Mouse (Mus musculus) mesoderm, embryonic 11.5 days (tissue): ENCODE measurements around the gene Lsm14b.

Source experiments
- DNase-seq: peaks from one replicate; pipeline ENCODE4 v3.0.0-alpha.2; 2012; ENCODE audit warnings: low read depth, low spot score

Gene Lsm14b

DNA sequence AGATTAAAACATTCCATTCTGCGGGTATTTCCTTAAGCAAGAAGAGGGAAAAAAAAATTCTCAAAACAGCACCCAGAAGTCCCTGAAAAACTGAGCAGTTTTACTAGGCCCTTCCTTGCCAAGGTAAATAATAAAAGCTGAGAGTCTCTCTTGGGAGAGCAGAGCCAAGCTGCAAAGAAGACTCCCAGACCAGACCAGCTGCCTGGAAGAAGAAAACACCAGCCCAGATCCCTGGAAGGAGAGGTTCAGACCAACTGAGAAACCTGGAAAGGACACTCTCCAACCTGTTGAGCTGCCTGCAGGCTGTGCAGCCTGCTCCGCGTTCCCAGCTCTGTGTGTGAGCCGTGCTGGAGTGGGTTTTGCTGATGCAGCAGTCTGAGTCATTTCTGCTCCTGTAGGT is 7.2 kb upstream of the Lsm14b start:
- DNase-seq: no peak

DNA sequence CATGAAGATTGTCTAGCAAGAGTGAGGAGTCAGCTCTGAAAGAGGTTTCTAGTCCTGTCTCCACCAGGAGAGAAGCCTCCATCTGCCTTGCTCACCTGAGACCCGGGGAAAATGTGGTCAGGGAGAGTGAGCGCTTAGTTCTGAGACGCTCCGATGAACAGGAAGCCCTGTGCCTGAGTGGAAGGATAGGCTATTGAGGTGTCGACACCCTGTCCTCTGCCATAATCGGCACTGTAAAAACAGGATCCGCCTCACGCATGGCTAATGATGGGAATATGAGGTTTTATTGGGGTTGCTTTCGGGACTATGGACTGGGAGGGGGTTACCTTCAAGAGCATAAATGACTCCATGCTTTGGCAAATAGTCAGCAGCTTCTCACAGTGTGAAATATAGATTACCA is 6.2 kb upstream of the Lsm14b start:
- DNase-seq: no peak

DNA sequence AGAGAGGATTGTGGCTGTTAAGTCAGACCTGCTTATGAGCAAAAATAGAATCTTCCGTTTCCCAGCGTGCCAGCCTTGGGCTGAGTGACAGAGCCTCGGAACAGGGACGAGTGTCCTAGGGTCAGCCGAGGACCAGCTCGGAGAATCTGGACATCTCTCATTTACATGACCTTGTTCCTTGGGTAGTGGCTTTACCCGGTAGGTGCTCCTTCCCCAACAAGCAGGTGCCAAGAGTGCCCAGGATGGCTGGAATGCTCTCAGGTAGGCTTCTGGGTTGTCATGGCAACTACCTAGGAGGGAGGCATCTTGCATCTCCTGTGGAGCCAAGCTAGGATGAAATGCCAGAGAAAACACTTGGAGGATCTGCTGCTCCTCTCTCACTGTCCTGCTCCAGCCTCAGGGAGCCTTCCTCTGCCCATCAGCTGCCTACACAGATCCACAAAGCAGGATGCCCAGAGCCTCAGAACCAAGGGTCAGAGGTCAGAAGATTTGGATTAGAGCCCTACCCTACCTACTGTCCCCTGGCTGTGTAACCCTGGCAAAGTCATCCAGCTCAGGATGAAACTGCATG is 4.6 kb upstream of the Lsm14b start:
- DNase-seq: no peak

DNA sequence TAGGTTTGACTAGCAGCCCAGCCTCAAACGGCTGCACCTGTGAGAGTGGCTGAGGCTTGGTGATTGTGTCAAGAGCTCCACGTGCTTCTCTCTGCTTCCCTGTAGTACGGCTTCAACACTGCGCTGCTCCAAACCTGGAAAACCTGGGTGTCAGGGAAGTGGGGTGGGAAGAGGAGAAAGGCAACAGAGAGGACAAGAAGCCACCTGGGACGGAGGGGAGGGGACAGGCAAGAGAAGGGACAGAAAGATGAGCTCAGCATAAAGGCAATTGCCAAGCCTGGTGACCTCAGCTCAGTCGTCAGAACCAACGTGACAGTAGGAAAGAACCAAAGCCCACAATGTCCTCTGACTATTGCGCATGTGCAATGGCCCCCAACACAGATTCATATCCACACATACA is 3.9 kb upstream of the Lsm14b start:
- no peak for DNase-seq

DNA sequence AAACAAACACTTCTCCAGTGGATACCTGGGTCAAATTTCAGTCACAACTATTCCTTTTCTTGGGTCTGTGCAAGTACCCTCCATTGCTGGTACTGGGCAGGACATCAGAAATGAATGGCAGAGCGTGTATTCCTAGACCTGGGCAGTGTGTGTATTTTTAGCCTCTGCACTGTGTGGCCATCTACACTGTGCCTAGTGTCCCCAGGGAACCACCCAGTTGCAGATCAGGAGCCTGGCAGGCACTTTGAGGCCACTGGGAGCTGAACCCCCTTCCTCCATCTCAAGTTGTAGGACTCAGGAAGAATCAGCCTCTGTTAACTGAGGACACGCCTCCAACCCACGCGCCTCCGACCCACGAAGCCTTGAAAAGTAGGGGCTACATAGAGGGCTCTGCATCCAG is 2.0 kb upstream of the Lsm14b start:
- DNase-seq: no peak

DNA sequence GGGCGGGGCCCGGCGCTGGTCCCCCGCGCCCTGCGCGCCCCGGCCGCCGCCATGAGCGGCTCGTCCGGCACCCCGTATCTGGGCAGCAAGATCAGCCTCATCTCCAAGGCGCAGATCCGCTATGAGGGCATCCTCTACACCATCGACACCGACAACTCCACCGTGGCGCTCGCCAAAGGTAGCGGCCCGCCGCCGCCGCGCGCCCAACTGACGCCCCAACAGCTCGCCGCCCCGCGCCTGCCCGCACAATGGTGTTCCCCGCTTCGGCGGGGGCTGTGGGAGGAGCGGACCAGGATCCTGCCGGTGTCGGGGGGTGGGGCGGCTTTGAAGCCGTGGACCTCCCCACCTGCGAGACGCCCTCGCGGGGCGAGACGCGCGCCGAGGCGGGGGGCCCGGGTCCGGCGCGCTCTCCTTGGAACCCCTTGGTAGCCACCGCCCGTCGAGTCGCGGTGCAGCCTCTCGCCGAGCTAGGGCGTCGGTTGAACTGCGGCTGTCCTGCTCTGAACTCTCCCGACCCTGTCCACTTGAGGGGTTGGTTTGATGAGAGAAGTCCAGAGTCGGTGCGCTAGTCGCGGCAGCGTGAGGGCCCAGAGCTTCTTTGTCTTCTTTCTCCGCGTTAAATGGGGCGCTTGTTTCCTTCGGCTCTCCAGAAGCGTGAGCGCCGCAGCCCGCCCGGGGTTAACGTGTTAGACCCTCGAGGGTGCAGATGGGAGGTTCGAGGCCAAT is 511 bp downstream of the Lsm14b start:
- peak; percentile 28 for DNase-seq

DNA sequence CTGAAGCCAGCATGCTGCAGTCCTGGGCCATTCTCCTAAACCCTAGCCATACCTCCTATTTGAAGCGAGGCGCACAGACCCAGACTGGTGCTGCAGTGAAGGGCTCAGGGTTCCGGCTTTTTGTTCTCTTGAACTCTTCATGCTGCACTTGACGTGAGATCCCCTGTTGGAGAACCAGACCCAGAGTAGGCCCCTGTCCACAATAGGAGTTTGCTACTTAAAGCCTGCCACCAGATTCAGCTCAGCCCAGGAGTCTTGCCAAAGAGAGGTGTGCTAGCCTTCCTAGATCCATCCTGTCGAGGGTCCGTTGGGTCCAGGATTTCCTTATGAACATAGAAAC is 1.0 kb downstream of the Lsm14b start:
- no peak for DNase-seq

DNA sequence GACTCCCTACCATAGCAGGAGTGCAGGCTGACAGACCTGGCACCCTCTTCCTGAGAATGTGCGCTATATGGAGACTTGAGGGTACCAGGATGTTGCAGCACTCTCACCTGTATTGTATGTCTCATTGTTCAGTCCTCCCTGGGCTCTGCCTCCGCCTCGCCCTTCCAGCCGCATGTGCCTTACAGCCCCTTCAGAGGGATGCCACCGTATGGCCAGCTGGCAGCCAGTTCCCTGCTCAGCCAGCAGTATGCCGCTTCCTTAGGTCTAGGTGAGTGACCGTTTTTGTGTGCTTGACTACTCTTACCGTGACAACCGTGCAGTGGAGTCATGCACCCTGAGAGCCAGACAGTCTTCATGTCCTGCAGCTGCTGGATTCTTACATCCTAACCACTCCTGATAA is 3.0 kb downstream of the Lsm14b start:
- DNase-seq: no peak

DNA sequence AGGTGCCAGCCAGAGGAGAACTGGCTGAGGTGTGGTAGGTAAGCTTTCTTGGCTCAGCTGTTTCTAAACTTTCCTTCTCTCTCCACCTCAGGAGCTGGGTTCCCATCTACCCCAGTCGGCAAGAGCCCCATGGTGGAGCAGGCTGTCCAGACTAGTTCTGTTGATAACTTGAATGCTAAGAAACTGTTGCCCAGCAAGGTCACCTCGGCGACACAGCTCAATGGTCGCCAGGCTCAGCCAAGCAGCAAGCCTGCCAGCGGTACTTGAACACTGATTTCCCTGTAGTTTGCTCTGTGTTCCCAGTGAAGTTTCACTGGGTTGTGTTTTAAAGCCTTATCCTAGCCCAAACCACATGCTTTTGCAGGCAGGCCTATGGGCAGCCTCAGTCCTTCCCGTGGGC is 6.5 kb downstream of the Lsm14b start:
- DNase-seq: no peak

DNA sequence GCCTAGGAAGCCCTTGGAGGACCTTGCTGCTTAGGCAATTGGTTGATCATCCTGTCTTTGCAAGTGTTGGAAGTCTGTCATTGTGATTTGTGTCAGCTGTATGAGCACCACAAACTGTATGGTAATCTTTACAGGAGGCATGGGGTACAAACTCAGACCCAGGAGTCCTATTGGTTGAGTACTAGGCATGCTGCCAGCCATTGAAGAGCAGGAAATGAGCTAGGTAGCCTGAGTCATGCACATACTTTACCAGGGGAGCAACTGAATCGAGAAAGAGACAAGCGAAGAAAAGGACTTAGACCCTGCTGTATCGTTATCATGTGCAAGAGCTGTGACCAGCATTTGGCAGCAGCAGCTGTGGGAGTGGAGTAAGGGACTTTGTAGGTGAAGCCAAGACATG is 8.1 kb downstream of the Lsm14b start:
- DNase-seq: no peak

DNA sequence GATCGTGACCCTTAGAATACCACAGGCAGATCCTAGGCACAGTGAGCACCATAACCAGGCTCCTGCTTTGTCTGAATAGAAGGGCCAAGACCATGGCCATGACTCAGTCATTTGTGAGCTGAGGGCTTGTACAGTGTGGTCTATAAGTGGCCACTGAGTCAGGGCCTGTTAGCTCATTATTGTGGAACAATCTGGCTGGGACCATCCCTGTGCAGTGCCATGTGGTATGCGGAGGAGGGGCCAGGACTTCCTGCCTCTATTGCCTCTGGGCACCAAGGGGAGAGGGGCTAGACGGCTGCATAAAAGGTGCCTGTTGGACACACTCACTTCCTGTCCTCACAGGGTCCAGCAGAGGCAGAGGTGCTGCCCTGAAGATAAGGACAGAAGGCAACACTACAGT is 9.2 kb downstream of the Lsm14b start:
- no peak for DNase-seq

DNA sequence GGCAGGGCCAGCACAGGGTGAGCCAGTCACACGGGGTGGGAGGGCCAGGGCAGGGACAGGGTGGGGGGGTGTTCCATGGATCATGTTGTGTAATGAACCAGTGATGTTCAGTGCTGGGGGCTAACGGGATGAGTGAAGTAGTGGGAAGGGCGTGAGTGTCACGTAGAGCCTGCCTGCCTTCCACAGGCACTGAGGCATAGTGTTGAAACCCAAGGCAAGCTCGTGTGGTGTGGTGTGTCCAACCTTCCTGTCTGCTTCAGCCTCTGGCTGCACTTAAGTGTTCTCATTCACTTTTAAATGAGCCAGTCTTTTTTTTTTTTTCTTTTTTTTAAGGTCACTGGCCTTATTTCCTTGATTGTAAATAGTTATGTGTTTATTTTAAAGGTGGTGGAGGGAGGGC is 10.0 kb downstream of the Lsm14b start:
- no peak for DNase-seq

DNA sequence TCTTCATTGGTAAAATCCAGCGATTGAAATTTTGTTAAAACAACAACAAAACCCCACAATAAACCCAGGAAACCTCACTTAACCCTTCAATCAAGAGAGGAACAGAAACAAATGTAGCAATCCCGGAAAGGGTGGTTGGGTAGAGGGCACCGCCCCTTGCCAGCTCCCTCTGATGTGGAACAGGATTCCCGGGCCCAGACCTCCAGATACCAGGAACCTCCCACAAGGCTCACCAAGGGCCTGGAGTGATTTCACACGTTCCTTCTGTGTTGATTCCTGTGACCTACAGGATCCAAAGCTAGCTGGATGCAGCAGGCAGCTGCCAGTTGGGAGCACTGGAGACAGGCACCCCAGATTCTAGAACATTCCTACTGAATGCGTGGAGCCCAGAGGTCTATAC is 15.6 kb downstream of the Lsm14b start:
- no peak for DNase-seq

DNA sequence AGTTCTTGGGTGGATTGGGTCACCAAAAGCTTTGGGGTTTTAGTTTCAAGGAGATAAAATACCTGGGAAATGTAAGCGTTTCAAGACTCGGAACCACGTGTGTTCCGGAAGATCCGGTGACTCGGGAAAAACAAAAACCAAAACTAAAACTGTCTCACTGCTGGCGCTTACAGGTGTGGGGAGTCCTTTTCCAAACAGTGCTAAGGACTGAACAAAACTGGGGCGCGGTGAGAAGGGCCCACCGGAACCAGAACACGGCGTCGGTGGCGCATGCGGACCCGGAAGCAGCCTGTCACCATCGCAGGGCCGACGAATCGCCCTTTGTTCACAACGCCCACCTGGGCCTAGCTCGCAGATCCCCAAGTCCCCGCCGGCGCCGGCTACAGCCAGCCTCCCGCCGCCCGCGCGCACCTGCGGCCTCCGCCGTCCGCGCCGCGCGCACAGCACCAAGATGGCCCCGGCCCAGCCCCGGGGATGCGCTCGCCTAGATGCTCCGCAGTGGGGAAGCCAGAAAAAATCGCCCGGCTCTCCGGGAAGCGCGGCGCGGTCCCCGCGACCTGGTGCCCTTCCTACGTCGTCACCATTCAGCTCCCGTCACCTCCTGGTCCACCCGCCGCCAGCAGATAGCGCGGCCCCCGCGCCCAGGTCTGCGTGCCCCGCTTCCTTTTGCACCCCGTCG is 16.9 kb downstream of the Lsm14b start:
- peak; percentile 40 for DNase-seq

DNA sequence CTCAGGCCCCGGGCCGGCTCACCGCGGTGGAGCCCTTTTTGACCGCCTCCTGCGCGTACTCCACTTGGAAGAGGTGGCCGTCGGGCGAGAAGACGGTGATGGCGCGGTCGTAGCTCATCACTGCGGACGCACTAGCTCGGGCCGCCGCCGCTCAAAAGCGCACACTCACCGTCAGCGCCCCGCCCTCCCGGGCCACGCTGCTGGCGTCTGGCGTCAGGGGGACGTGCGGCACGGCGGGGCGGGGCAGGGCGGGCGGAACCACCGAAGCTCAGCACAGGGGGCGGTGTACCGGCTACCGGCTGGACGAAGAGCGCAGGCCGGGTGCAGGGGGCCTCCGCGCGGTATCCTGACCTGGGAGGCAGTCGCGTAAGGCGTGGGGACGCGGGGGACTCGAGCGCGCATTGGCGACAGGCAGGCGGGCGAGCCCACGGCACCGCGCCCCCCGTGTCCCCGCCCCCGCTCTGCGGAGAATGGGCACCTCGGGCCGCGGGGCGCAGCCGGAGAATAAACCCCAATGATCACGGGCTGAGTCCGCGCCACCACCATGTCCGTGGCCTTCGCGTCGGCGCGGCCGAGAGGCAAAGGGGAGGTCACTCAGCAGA is 17.6 kb downstream of the Lsm14b start, which contains the start of the genes Psma7 and Ss18l1:
Gene Psma7, minus strand, starts transcription at position 178 of the 602 bp plus-strand sequence.
Gene Ss18l1, plus strand, starts transcription at position 254 of the 602 bp plus-strand sequence.
- peak; percentile 91 for DNase-seq

DNA sequence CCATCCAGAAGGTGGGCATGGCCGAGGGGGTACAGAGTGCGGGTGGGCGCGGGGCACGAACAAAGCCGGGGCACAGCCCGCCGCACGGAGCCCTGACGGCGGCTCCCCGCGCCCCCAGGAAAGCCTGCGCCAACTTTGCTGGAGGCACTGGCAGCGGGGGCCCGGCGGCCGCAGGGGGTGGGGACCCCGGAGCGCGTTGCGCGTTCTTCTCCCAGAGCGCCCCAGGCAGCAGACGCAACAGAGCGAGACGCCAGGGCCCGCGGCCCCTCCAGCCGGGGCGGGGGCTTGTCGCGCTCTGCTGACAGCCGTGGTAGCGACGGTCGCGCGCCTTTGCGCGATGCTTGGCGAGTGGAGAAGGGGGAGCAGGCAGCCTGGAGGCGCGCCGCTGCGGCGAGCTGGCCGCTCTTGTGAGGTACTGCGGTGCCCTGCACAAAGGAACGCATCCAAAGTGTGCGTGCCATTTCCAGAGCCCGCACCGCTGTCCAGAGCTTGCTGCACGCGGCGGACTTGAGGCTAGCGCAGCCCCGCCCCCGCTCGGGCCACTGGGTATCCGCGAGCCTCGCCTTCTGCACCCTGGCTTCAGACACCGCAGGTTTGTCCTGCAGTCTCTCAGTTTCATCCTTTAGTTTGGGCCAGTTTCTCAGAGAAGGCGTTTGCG is 18.2 kb downstream of the Lsm14b start:
- DNase-seq: peak; percentile 78

DNA sequence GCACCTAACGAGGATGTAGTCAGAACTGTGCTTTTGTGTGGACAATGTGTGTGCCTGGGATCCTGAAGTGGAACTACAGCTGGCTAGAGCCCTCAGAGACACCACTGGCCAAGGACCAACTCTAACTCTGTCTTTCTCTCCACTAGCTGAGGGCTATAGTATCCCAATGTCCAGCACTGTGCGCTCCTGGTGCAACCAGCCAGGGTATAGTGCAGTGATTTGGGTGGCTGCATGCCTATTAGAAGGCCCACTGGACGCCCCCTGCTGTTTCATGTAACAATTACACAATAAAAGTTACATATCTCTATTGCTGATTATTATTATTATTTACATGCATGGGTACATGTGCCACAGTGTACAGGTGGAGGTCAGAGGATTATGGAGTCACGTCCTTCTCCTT is 20.5 kb downstream of the Lsm14b start:
- peak; percentile 56 for DNase-seq

DNA sequence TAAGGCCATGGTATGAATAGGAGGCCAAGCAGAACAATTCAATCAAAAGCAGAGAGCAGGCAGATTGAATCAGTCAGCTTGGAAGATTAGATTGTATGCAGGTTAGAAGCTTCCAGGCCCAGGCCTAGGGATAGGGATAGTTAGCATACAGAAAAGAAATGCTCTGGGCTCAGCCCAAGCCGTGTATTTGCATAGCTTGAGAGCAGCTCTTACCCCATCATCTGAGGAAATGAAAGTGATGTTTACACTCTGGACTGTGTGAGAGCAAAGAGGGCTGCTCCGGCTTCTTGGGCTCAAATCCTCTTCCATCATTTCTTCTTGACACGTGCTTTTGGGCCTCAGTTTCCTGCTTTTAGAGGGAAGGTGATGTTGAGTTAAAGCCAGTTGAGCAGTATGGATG is 22.8 kb downstream of the Lsm14b start:
- DNase-seq: no peak

DNA sequence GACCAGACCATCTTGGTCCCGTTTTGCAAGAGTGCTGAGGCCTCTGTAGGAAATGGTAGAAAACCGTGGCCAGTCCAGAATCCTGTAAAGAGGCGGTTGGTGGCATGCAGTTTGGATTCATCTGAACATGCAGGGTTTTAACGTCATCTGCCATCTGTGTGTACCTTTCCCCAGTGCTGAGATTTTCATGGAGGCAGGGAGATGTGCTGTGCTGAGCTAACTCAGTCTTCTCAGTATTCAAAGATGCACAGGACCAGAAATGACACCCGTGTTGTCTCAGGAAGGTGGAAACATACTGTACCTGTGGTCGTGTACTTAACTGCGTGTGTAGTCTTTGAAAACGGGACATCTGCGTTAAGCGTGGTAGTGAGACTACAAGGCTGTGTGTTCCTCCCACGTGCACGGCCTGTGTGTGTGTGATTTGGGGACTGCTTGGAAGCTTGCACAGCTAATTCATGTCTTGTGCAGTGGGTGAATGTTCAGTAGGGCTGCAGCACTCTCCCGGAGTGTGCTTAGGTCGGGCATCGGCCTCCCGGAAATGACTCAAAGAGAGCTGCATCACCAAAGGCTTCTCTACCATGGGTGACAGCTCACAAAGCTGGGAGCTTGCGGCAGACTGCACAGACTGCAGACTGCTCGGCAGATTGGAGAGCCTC is 23.3 kb downstream of the Lsm14b start:
- no peak for DNase-seq

DNA sequence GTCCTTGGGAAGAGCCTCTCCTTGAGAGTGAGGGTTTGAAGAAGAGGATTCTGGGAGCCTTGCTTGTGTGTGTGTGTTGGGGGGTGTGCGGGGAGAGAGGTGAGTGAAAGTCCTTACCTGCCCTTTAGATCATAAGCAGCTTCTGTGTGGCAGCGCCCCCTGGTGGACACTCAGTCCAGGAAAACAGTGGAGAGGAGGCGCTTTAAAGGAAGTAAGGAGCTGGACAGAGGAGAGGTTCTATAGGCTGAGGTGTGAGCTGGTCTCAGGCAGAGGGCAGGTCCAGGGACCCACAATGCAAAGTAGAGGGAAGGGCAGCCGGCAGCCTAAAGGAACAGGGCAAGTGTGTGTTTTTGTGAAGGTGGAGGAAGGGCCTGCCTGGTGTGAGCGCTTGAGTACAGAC is 26.2 kb downstream of the Lsm14b start:
- peak; percentile 82 for DNase-seq

DNA sequence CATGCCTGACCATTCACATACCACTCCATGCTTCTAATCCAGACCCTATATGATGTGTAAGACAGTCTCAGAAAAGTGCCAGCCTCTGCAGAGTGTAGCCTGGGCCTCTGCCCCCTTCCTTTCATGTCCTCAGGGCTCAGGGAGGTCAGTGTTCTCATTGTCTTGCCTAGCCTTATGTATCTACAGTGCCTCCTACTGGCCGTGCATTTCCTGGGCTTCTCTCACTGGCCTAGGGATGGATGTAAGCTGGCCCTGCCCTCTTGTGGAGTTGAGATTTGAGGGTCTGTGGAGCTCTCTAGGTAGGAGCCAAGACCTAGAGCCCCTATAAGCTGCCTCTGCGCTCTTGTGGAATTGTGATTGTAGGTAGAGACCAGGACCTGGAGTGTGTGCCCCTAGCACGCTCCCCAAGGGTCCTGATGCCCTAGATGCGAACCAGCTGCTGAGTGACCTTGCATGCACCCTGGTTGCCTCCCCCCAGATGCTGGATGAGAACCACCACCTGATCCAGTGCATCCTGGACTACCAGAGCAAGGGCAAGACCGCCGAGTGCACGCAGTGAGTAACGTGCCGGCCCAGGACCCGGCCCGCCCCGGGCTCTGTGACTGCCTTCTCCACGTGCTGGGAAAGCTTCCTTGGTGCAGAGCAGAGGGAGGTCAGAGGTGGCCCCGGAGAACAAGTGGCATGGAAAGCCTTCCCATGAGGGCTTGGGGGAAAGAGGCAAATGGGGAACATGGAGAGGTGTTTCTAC is 27.4 kb downstream of the Lsm14b start:
- DNase-seq: no peak
